Mouse (Mus musculus) adrenal gland, postnatal 14 days (tissue): ENCODE data around the gene Zfp710. TPM values are rescaled to one million over a fixed set of nuclear protein-coding genes. Genes with fewer than 3 reads are reported as not detected.
"Not testable (repeated sequence)": the region's sequence is repeated elsewhere in the genome, so short reads cannot be mapped to it uniquely, and the experiment has no call there.

ENCODE experiments used
- DNase-seq: peaks from one replicate; pipeline ENCODE4 v3.0.0; 2021; ENCODE audit warnings: mixed read lengths
- total RNA-seq: library from RNA; stranded (reverse); gene quantifications from 2 replicates; pipeline ENCODE4 v1.2.3, GENCODE M21; 2021

Zfp710 gene
- total RNA-seq, 1 experiment from 2014 or later, result 21.3 TPM

DNA sequence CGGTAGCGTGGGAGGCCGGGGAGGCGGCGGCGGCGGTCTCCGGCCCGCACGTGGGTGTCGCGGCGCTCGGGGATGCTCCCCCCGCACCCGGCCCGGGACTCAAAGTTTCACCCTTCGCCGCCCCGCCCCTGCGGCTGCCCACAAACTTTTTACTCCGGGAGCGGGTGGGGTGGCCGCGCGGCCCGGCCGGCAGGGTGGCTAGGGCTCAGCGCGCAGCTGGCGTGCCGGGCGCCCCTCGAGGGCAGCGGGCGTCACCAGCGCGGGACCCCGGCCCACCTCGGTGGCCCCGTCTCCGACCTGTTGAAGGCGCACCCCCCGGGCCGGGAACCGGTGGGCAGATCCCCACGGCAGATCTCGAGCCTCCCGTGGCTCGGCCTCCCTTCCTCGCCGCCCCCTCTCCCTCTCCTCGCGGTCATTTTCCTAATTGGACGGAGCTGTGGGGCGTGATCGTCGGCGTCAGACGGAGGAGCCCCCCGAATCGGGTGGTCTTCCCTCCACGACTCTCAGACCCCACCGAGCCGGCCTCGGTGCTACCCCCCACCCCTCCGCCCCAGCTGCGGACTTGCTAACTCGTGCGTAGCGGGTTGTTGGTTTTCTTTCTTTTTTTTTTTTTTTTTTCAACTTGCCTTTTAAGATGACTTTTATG lies 2.5 kb downstream of the Zfp710 start:
- DNase-seq, result peak; percentile 92

GRCm38 (mm10) chr7:80027636-80028417 lies 3.2 kb downstream of the Zfp710 start:
- peak; percentile 54 for DNase-seq

DNA sequence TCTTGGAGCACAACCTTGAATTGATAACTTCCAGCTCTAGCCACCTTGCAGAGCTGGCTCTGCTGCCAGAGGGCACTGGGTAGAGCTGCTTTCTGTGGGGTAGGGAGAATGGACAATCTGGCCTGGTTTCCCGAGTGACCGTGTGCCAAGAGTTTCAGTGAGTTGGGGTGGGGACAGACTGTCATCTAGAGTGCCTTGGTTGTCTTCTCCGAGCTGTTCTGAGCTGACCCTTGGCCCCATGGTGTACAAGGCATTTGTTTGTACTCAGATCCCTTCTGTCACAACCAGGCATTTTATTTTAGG lies 3.8 kb downstream of the Zfp710 start:
- DNase-seq, result peak; percentile 59

GRCm38 (mm10) chr7:80030009-80030408 lies 5.4 kb downstream of the Zfp710 start:
- no peak for DNase-seq

- DNase-seq, result no peak
Measured at GRCm38 (mm10) chr7:80030486-80030885, 5.9 kb downstream of the Zfp710 start.

DNA sequence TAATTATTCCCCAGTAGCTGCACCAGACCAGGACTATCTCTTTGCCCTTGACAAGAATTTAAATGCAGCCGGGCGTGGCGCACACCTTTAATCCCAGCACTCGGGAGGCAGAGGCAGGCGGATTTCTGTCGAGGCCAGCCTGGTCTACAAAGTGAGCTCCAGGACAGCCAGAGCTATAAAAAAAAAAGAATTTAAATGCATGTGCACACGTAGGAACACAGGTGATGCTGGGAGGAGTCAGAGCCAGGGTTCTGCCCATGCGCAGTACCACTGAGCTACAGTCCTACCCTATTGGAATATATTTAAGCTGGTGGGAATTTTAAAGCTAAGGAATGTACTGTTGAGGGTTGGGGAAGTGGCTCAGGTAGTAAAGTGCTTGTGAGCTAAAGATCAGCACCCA lies 6.4 kb downstream of the Zfp710 start:
- DNase-seq, result no peak

DNA sequence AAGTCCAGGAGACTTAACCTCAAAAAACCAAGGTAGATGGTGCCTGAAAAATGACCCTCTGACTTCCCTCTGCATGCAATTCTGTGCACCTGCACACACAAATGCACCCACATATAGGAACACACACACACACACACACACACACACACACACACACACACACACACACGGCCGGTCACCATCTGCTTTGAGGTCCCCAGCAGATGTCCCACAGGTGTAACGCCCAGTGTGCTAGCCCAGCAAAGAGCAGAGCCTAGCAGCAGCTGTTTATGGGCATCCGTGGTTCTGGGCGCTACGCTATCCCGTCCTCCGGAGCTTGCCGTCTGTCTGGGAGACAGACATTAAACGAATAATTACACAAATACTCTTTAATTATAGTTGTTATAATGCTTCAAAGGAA lies 6.9 kb downstream of the Zfp710 start:
- no peak for DNase-seq

GRCm38 (mm10) chr7:80032216-80033052 lies 7.8 kb downstream of the Zfp710 start:
- DNase-seq, result peak; percentile 62

DNA sequence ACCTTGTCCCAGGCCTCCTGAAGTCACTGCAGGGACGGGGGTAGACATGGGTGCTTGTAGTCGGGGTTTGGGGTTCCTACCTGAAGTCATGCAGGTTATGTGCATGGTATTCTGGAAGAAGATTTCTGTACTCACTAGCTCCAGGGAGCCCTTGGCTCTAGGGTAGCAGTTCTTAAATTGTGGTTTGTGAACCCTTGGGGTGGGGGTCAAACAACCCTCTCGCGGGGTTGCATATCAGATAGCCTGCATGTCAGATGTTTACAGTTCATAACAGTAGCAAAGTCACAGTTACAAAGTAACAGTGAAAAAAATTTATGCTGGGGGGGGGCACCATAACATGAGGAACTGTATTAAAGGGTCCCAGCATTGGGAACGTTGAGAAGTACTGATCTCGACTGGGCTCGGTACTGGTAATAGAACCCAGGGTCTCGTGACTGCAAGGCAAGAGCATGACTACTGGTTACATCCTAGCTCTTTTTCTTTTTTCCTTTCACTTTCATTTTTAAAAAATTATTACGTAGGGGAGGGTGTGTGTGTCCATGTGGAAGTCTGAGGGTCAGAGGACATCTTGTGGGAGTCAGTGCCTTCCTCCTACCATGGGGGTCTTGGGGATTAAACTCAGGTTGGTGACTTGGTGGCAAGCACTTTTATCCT lies 8.6 kb downstream of the Zfp710 start:
- DNase-seq, result no peak

DNA sequence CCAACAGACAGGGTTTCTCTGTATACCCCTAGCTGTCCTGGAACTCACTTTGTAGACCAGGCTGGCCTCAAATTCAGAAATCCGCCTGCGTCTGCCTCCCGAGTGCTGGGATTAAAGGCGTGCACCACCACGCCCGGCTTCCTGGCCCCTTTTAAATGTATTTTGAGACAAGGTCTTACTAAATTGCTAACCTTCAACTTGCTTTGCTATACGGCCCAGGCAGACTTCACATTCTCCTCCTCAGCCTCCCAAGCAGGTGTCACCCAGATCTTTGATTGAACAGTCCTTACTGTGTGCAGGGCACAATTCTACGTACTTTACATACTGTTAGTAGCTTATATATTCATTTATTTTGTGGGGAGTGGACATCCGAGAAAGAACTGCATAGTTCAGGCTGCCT lies 9.2 kb downstream of the Zfp710 start:
- no peak for DNase-seq

DNA sequence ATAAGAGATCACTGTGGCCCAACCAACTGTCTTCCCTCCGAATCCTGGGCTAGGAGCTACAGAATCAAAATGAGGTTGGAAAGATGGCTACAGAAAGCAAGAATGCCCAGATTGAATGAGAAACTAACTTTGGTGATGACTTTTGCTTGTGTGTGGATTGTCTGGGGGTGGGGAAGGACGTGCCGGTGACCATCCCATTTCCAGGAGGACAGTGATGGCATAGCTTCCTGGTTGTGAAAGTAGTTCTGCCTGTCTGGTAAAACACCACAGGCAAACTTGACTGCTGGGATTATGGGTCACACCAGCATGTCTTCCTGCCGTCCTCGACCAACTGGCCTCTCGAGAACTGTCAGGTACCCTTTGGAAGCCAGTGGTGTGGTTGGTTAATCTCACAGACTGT lies 10.5 kb downstream of the Zfp710 start:
- DNase-seq, result no peak

DNA sequence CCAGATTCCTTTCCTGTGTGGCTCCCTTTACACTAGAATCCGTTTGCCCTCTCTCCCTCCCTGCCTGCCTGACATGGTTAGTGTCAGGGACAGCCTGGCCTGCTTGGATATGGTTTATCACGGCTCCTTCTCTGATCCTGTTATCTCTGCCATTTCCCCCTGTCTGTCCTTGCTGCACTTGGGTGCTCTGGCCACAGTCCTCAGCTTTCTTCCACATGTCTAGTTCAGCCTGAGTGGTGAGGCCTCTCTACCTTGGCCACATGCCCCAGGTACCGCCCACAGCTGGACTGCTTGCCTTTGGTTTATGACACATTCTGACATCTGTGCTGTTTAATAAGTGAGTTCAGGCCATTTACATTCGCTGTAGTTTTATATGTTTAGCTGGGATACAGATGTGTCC lies 11.1 kb downstream of the Zfp710 start:
- DNase-seq, result peak; percentile 88

DNA sequence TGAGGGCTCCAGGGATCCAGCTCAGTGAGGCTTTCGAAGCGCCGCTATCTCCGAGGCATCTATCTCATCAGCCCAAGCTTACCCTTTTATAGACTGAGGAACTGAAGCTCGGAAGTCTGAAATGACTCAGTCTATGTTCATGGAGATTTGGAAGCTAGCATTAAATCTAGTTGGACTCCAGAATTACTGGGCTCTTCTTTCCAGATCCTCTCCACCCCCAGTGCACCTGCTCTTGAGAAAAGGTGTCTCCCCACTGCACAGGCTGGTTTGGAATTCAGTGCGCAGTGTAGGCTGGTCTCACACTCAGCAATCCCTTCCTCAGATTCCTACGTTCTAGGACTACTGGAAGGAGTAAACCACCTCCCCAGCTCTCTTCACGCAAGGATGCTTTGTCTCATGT lies 15.1 kb downstream of the Zfp710 start:
- DNase-seq, result no peak

- peak; percentile 29 for DNase-seq
Measured at GRCm38 (mm10) chr7:80044170-80044569, 19.6 kb downstream of the Zfp710 start.

GRCm38 (mm10) chr7:80047041-80047440 lies 22.4 kb downstream of the Zfp710 start:
- no peak for DNase-seq

GRCm38 (mm10) chr7:80049746-80050145 lies 25.1 kb downstream of the Zfp710 start:
- DNase-seq, result no peak

DNA sequence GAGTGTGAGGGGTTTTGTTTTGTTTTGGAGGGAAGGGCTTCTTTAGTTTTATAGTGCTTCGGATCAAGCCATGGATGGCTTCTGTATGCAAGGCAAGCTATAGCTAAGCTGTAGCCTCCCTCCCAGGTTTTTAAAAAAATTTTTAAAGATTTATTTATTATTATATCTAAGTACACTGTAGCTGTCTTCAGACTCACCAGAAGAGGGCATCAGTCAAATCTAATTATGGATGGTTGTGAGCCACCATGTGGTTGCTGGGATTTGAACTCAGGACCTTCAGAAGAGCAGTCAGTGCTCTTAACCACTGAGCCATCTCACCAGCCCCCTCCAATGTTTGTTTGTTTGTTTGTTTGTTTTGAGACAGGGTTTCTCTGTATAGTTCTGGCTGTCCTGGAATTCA lies 25.8 kb downstream of the Zfp710 start:
- not testable (repeated sequence) for DNase-seq

DNA sequence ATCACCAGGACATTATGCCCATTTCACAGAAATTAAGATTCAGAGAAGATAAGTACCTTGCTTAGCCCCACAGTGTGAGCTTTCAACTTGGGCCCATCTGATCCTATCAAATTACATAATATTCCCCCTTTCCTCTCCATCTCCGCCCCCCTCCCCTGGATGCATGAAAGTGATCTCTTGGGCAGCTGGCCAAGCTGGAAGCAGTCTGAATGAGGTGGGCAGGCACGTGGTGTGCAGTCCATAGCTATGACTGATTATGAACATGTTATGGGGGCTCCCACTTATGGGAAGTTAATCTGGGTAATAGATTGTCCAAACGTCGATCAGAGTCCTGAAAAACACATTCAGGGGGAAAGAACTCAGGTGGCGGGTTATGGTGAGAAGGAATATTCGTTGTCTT lies 27.2 kb downstream of the Zfp710 start:
- DNase-seq, result no peak

DNA sequence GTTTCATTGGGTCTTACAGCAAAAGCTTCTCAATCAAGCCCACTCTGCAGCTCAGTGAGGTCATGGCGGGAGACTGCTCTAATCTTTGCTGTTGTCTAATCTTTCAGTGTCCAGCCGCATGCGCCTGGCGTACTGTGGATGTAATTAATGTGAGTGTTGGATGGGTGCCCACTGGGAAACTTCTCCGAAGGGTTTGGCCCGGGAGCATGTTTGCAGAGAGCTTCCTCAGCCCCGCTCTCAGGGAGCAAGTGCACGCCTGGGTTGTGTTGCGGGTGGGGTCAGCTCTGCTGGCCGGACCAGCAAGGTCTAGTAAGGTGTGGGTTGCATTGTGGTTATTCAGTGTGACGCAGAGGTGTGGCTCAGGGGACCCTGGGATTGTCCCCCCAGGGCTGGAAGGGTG lies 27.6 kb downstream of the Zfp710 start:
- peak; percentile 82 for DNase-seq

DNA sequence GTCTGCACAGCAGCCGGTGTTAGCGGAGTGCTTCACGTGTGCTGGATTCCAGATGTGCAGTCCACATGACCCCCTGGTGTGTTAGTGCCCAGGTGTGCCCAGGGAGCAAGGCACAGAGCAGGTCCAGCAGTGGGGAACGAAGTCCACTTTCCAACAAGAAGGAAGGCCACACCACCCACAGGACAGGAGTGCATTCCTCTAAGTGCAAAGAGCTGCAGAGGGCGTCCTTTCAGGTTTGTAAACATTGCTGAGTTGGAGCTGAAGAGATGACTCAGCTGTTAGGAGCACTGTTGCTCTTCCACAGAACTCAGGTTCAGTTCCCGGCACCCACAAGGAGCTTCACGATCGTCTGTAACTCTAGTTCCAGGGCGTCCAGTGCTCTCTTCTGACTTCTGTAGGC lies 28.5 kb downstream of the Zfp710 start:
- DNase-seq, result no peak

DNA sequence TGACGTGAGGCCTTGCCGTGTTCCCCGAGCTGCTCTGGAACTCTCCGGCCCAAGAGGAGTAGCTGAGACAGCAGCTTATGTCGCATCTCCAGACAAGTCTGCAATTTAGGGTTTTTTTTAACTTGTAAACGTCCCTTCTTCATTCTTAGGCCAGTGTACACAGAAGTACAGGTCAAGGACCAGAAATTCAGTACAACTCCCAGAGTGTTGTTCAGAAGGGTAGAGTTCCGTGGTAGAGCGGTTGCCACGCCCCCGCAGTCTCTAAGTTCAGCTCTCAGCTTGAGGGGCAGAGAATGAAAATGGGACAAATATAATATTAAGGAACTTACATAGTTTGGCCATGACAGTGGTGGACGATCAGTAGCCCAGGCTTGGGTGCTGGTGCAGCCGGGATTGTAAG lies 31.2 kb downstream of the Zfp710 start:
- DNase-seq, result no peak

DNA sequence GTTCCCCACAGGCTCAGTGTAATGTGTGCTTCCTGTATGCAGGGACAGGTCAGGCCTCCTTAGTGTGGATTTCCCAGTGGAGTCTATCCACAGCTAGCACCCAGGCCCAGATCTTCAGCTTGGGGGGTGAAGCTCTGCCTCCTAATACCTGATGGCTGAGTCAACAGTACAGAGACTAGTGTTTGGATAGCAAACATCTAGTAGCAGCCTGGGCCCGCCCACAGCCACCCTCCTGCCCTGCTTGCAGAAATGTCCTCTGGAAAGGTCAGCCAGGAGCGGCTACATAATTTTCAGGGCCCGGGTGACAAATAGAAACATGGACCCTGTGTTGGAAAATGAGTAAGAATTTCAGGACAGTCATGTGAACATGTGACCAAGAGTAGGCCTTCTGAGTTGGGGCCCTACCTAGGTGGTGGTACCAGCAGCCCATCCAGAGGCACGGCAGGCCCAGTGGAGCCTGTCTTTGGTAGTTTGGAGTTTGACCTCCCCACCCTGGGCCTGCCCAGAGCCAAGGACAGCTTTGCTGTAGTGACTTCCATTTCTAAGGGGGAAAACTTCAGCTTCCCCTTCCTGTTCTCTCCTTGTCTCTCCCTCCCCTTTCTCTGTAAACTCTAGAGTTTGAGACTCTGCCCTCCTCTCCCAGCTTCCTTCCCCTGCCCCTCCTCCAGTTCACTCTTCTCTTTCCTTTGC lies 32.5 kb downstream of the Zfp710 start:
- DNase-seq, result peak; percentile 85
